In the genomic region with DNA sequence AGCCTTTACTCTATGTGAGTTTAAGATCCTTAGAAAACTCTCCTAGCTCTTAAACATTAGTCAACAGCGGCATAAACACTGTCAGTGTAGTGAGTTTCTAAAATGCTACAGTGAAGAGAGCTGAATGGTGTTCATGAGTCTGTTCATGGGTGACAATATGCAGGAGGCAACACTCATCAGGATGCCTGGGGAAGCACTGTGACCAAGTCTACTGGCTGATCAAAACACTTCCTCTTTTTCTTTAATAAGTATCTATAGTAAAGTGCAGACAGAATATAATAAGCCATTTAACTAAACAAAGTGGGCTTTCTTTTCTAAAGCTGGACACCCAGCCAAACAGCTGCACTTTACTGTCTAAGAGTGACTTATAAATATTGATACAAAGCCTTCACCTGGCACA, we compare ENCODE assay signal across 24 mouse cellular contexts. TPM values are rescaled to one million over a fixed set of nuclear protein-coding genes. Genes with fewer than 3 reads are reported as not detected.
DNase-seq lines count a peak whose midpoint lies in the region; ATAC-seq and TF ChIP-seq lines count a peak whose summit lies in the region.
"Had no signal": no experiment of that assay in that cellular context is flagged by ENCODE, and none has a peak within 500 bp of the region (broad histone marks: within the 10 kb centered on the region; RNA-seq: fewer than 3 reads in every experiment).

No protein-coding gene starts in this region.

- no peak for TF ChIP-seq RAD21 in MEL (IDR thresholded peaks at IDR 0.05; ENCODE audit: low read depth, low read length)

- no peak overlapping the region for H3K4me3 ChIP-seq in lung, embryonic 15.5 days
- no peak overlapping the region for H3K4me3 ChIP-seq in MEL (ENCODE audit: control insufficient read depth in 1 of 2, insufficient read depth in 1 of 2, low read depth in 2 of 2, low read length in 2 of 2)
- H3K4me3 ChIP-seq: heart, adult 2 months; heart, embryonic 15.5 days; hindbrain, embryonic 12.5 days had no signal

- H3K27ac ChIP-seq in lung, embryonic 15.5 days = peak overlapping the region; percentile 48; the same call in 1 of the 2 replicates
- no peak overlapping the region for H3K27ac ChIP-seq in MEL (ENCODE audit: control insufficient read depth, low read depth, low read length)
- H3K27ac ChIP-seq: heart, adult 2 months; heart, embryonic 15.5 days; hindbrain, embryonic 12.5 days had no signal

- no peak for TF ChIP-seq CTCF in MEL (IDR thresholded peaks at IDR 0.05 in 2 of 3, conservative IDR thresholded peaks at IDR 0.05 in 1 of 3; ENCODE audit: control insufficient read depth in 1 of 3, insufficient read depth in 1 of 3, low read depth in 2 of 3, low read length in 3 of 3, poor library complexity in 1 of 3, severe bottlenecking in 1 of 3)

- H3K4me1 ChIP-seq in lung, embryonic 15.5 days = peaks cover 26% of the 10 kb centered on the region
- 0 out of 4 replicates have a peak, but pooled peaks cover 0 to 2% of the 10 kb centered on the region in 2 experiments for H3K4me1 ChIP-seq in MEL (ENCODE audit: control insufficient read depth in 1 of 2, insufficient read depth in 2 of 2, low read length in 2 of 2)

- H3K9me3 ChIP-seq in lung, embryonic 15.5 days = no peaks in the 10 kb centered on the region
- no peaks in the 10 kb centered on the region for H3K9me3 ChIP-seq in MEL (replicated peaks; ENCODE audit: insufficient read depth, low read length)
- H3K9me3 ChIP-seq: G1E; heart, embryonic 15.5 days; hindbrain, embryonic 12.5 days had no signal

- H3K4me2 ChIP-seq in lung, embryonic 15.5 days = no peak overlapping the region
- H3K4me2 ChIP-seq: heart, embryonic 11.5 days; heart, embryonic 15.5 days; hindbrain, embryonic 12.5 days had no signal

- no peak for ATAC-seq in lung, embryonic 15.5 days (ENCODE audit: borderline replicate concordance, extremely low read depth, low FRiP score, low TSS enrichment)
- ATAC-seq in hematopoietic stem cell, adult 5-6 weeks (replicated peaks in 1 of 2; ENCODE audit: insufficient read depth in 1 of 2, low FRiP score in 2 of 2, low TSS enrichment in 1 of 2, low read depth in 1 of 2, poor library complexity in 2 of 2, severe bottlenecking in 2 of 2) = peak; percentile 43 to 60; a peak in 1 of 4 replicates
- ATAC-seq: activated CD4-positive, CD25-positive, alpha-beta regulatory T cell, adult 4 months; CD4-positive, CD25-positive, alpha-beta regulatory T cell, adult 4 months; forebrain, embryonic 14.5 days; hindbrain, embryonic 16.5 days; inflammation-experienced regulatory T-cells, adult 6 months; Patski had no signal

- H3K79me2 ChIP-seq in MEL (ENCODE audit: control insufficient read depth, insufficient read depth, low read length, poor library complexity) = no peaks in the 10 kb centered on the region

- TF ChIP-seq POLR2A in MEL (IDR thresholded peaks at IDR 0.05; ENCODE audit: control insufficient read depth in 1 of 2, insufficient read depth in 1 of 2, low read depth in 1 of 2, low read length in 2 of 2, poor library complexity in 1 of 2) = no peak

- WGBS in lung, embryonic 15.5 days = 83% methylated on average over 1 of the region's 1 CpGs

- no peaks in the 10 kb centered on the region for H3K27me3 ChIP-seq in lung, embryonic 15.5 days
- H3K27me3 ChIP-seq in MEL (ENCODE audit: control insufficient read depth in 1 of 2, insufficient read depth in 2 of 2, low read length in 2 of 2) = no peaks in the 10 kb centered on the region
- H3K27me3 ChIP-seq: heart, embryonic 15.5 days; hindbrain, embryonic 12.5 days; Patski had no signal

- no peak overlapping the region for H3K9ac ChIP-seq in lung, embryonic 15.5 days
- no peak overlapping the region for H3K9ac ChIP-seq in MEL (ENCODE audit: control insufficient read depth, low read depth, low read length, poor library complexity, severe bottlenecking)
- H3K9ac ChIP-seq: heart, embryonic 15.5 days; hindbrain, embryonic 12.5 days had no signal

- no peak for DNase-seq in lung, adult 18-20 months
- DNase-seq in MEL (ENCODE audit: low read depth, low spot score) = peak; percentile 64
- no peak for DNase-seq in neural tube, embryonic 10.5 days (ENCODE audit: extremely low spot score, low spot score)
- no peak for DNase-seq in right cerebral cortex, adult 2 months (ENCODE audit: low spot score in 2 of 2)
- DNase-seq: adrenal gland, postnatal 14 days; B cell, adult 2 months; cerebellum, adult 11-12 months; cerebellum, adult 9-10 months; cerebellum, postnatal 25 days; gastrocnemius, postnatal 36 days; heart, adult 2 months; heart, postnatal 14 days had no signal

- TF ChIP-seq EP300 in MEL (IDR thresholded peaks at IDR 0.05; ENCODE audit: low read depth in 1 of 2, low read length in 2 of 2) = no peak

- peaks cover 31% of the 10 kb centered on the region; the same call in 1 of the 2 replicates for H3K36me3 ChIP-seq in lung, embryonic 15.5 days
- H3K36me3 ChIP-seq in MEL (ENCODE audit: control insufficient read depth in 1 of 2, insufficient read depth in 2 of 2, low read length in 2 of 2) = peaks cover 0 to 13% of the 10 kb centered on the region in 2 experiments; a peak in 3 of 4 replicates

TF ChIP-seq in MEL, 35 proteins besides CTCF, POLR2A, EP300 and RAD21:
- TF ChIP-seq SIN3A (IDR thresholded peaks at IDR 0.05; ENCODE audit: low read length) (no peak), ZKSCAN1 (IDR thresholded peaks at IDR 0.05; ENCODE audit: low read depth, low read length) (no peak), ELF1 (IDR thresholded peaks at IDR 0.05; ENCODE audit: low read depth, low read length) (no peak), TCF12 (IDR thresholded peaks at IDR 0.05; ENCODE audit: low read depth, low read length) (no peak), BHLHE40 (IDR thresholded peaks at IDR 0.05; ENCODE audit: borderline replicate concordance, low read depth, low read length) (no peak), USF2 (IDR thresholded peaks at IDR 0.05; ENCODE audit: borderline replicate concordance in 1 of 2, insufficient read depth in 1 of 2, low read depth in 1 of 2, low read length in 2 of 2) (no peak), E2F4 (IDR thresholded peaks at IDR 0.05; ENCODE audit: borderline replicate concordance, low read depth, low read length) (no peak), MYB (IDR thresholded peaks at IDR 0.05; ENCODE audit: low read depth, low read length) (no peak), NRF1 (IDR thresholded peaks at IDR 0.05; ENCODE audit: insufficient read depth, low read depth, low read length, poor library complexity, severe bottlenecking) (no peak), RCOR1 (IDR thresholded peaks at IDR 0.05; ENCODE audit: low read depth, low read length) (no peak), CHD1 (IDR thresholded peaks at IDR 0.05; ENCODE audit: low read depth, low read length) (no peak), GABPA (IDR thresholded peaks at IDR 0.05; ENCODE audit: low read depth, low read length) (no peak), MAX (IDR thresholded peaks at IDR 0.05; ENCODE audit: low read length) (no peak), ZC3H11A (IDR thresholded peaks at IDR 0.05; ENCODE audit: low read depth, low read length) (no peak), HCFC1 (IDR thresholded peaks at IDR 0.05; ENCODE audit: low read depth, low read length) (no peak), POLR2AphosphoS2 (IDR thresholded peaks at IDR 0.05; ENCODE audit: low read length) (no peak), ETS1 (IDR thresholded peaks at IDR 0.05; ENCODE audit: low read depth, low read length) (no peak)
TF ChIP-seq in MEL: peak in this region for 0.

RNA-seq across cellular contexts. Expression of gene Lancl1, which starts 37.3 kb away (rescaled TPM):
- 92.1 and 102 TPM in 2 replicates for polyA plus RNA-seq in lung, embryonic 15.5 days (2015; fragmentation: Nextera tagmentation; extraction: Ambion mirVana)
- total RNA-seq in MEL (2012; rRNA removed) = 29.3 and 32.2 TPM in 2 replicates
- polyA plus RNA-seq in MEL (2012; ENCODE audit: insufficient read depth in 1 of 2, insufficient read length in 2 of 2, low read depth in 1 of 2, low replicate concordance in 2 of 2, missing spikeins in 1 of 2) = 10 to 100 TPM in 1 of 2 experiments, not detected in 1; 50.3 TPM
- total RNA-seq in hematopoietic stem cell, adult 5-6 weeks (2017) = 56.5 and 63.8 TPM in 2 replicates

RNA-seq across cellular contexts. Expression of gene Myl1, which starts 56.2 kb away (rescaled TPM):
- polyA plus RNA-seq in lung, embryonic 15.5 days (2015; fragmentation: Nextera tagmentation; extraction: Ambion mirVana) = 29.7 and 40.2 TPM in 2 replicates
- total RNA-seq in MEL (2012; rRNA removed) = not detected in 2 replicates
- polyA plus RNA-seq in MEL (2012; ENCODE audit: insufficient read depth in 1 of 2, insufficient read length in 2 of 2, low read depth in 1 of 2, low replicate concordance in 2 of 2, missing spikeins in 1 of 2) = not detected
- total RNA-seq in hematopoietic stem cell, adult 5-6 weeks (2017) = not detected in 2 replicates
- polyA plus RNA-seq: activated CD4-positive, CD25-positive, alpha-beta regulatory T cell, adult 4 months; CD4-positive, CD25-positive, alpha-beta regulatory T cell, adult 4 months; G1E; inflammation-experienced regulatory T-cells, adult 6 months; Patski had no signal
